Mouse (Mus musculus): ENCODE measurements around the gene Clps.
A peak's percentile ranks its signal among the peaks of the same experiment; 100 is the strongest.

Gene Clps

DNA sequence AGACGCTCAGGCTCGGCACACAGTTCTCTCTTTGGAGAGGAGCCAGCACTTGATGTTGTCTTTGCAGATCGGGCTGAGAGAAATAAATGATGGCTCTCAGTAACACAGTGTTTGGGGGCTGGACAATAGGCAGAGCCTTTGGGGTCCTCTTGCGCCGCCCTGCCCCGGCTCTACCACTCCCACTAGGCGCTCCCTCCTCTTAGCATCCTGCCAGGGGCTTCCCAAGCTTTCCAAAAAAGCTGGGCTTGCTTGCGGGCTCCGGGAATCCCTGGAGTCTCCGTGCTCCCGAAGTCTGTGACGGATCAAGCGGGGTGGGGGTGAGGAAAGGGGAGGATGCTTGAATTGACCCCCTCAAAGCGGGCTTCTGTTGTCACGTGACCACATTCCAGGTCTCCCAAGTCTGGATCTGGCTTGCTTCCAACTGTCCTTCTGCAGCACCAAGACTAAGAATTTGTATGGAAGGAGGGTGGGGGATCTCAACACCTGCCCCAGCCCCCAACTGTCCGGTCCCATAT is 43.1 kb downstream of the Clps start, which contains the start of gene Fkbp5:
Gene Fkbp5, minus strand, starts transcription at position 87 of the 515 bp plus-strand sequence.
- DNase-seq, result peak in 1 of 2 experiments; percentile 50

GRCm38 (mm10) chr17:28516881-28517280 is 43.7 kb downstream of the Clps start:
- no peak for DNase-seq

GRCm38 (mm10) chr17:28515431-28516341 is 44.9 kb downstream of the Clps start:
- DNase-seq, result no peak

DNA sequence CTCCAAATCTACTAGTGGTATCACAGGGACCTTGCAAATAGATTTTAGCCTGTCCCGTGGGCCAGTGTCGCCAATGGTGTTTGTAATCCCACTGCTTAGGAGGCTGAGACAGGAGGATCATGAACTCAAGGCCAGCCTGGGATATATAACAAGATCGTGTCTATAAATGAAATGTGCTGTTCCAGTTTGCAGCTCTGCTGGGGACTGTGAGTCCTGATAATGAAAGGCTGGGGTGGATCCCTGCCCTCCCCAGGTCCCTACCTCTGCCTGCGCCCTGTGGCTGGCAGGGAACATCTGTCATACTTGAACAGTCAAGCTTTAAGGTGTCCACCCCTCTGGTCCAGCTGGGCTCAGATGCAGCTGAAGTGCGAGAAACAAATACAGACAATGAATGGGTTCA is 46.0 kb downstream of the Clps start:
- DNase-seq, result no peak

- no peak for DNase-seq
Observed at GRCm38 (mm10) chr17:28513844-28514243, 46.7 kb downstream of the Clps start.

DNA sequence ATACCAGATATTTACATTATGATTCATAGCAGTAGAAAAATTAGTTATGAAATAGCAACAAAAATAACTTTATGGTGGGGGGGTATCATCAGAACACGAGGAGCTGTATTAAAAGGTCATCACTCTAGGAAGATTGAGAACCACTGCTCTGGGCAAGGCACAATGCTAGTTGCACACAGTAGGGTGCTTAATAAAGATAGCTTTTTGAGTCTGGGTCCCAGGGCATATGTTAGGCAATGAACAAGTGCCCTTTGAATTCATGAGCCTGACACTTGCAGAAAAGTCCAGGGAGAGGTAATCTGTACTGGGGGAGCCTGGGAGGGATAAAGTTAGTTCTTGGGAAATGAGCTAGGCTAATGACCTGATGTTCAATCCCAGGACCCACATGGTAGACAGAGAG is 47.2 kb downstream of the Clps start:
- DNase-seq, result no peak

GRCm38 (mm10) chr17:28512696-28513095 is 47.9 kb downstream of the Clps start:
- DNase-seq, result no peak

- no peak for DNase-seq
Observed at GRCm38 (mm10) chr17:28511616-28512541, 48.7 kb downstream of the Clps start.

GRCm38 (mm10) chr17:28510445-28511342 is 49.9 kb downstream of the Clps start:
- no peak for DNase-seq

All from cerebellum, postnatal 25 days (tissue).